31 mouse cellular contexts compared by ENCODE assay signal in the genomic region with DNA sequence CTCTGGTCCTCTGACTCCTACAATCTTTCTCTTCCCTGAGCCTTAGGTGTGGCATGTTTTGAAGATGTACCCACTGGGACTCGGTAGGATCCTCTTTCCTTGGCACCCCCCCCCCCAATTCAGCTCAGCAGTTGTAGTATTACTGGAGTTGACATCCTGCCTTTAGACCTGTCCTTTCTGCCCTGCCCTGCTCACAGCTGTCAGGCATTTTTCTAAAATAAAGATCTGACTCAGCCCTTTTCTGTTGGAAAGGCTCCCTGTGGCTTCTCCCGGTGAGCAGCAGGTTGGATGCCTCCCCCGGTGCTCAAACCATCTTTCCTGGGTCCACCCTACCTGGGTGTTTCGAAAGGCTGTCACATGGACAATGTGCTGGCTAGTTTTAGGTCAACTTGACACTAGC.
DNase-seq lines count a peak whose midpoint lies in the region; ATAC-seq and TF ChIP-seq lines count a peak whose summit lies in the region.
"Had no signal": no experiment of that assay in that cellular context is flagged by ENCODE, and none has a peak within 500 bp of the region (broad histone marks: within the 10 kb centered on the region; RNA-seq: fewer than 3 reads in every experiment).

No protein-coding gene starts in this region.

- H3K27me3 ChIP-seq in heart, embryonic 10.5 days (ENCODE audit: insufficient read depth, poor library complexity, severe bottlenecking), result no peaks in the 10 kb centered on the region
- H3K27me3 ChIP-seq in heart, embryonic 11.5 days (ENCODE audit: control insufficient read depth, insufficient read depth, low read length), result no peaks in the 10 kb centered on the region
- H3K27me3 ChIP-seq in kidney, postnatal 0 days (ENCODE audit: insufficient read depth, low read length), result no peaks in the 10 kb centered on the region
- H3K27me3 ChIP-seq in forebrain, embryonic 11.5 days (ENCODE audit: control insufficient read depth, insufficient read depth, low read length), result no peaks in the 10 kb centered on the region
- H3K27me3 ChIP-seq: embryonic facial prominence, embryonic 15.5 days; hindbrain, embryonic 12.5 days; intestine, embryonic 15.5 days; limb, embryonic 12.5 days; neural tube, embryonic 15.5 days had no signal

- H3K9me3 ChIP-seq in heart, embryonic 10.5 days, result no peaks in the 10 kb centered on the region
- H3K9me3 ChIP-seq in heart, embryonic 11.5 days (replicated peaks; ENCODE audit: control insufficient read depth, low read length), result no peaks in the 10 kb centered on the region; the same call in 1 of the 2 replicates
- no peaks in the 10 kb centered on the region for H3K9me3 ChIP-seq in kidney, postnatal 0 days (replicated peaks; ENCODE audit: low read length)
- no peaks in the 10 kb centered on the region; the same call in 1 of the 2 replicates for H3K9me3 ChIP-seq in forebrain, embryonic 11.5 days (ENCODE audit: control insufficient read depth, low read length)
- H3K9me3 ChIP-seq: embryonic facial prominence, embryonic 10.5 days; embryonic facial prominence, embryonic 15.5 days; hindbrain, embryonic 12.5 days; intestine, embryonic 15.5 days; limb, embryonic 12.5 days; neural tube, embryonic 15.5 days had no signal

- H3K4me2 ChIP-seq in heart, embryonic 11.5 days, result no peak overlapping the region
- no peak overlapping the region for H3K4me2 ChIP-seq in kidney, postnatal 0 days (ENCODE audit: low read length)
- H3K4me2 ChIP-seq in forebrain, embryonic 11.5 days (ENCODE audit: low read depth, low read length, severe bottlenecking), result no peak overlapping the region
- H3K4me2 ChIP-seq: embryonic facial prominence, embryonic 15.5 days; hindbrain, embryonic 12.5 days; intestine, embryonic 15.5 days; limb, embryonic 12.5 days; neural tube, embryonic 15.5 days had no signal

- H3K9ac ChIP-seq in heart, embryonic 11.5 days (ENCODE audit: low read depth, low read length), result no peak overlapping the region
- no peak overlapping the region for H3K9ac ChIP-seq in kidney, postnatal 0 days (ENCODE audit: low read depth, low read length)
- no peak overlapping the region for H3K9ac ChIP-seq in forebrain, embryonic 11.5 days (ENCODE audit: low read length)
- H3K9ac ChIP-seq: embryonic facial prominence, embryonic 15.5 days; hindbrain, embryonic 12.5 days; intestine, embryonic 15.5 days; limb, embryonic 12.5 days; neural tube, embryonic 15.5 days had no signal

- no peak for ATAC-seq in heart, embryonic 11.5 days (replicated peaks; ENCODE audit: insufficient number of reproducible peaks, low FRiP score, low TSS enrichment)
- no peak for ATAC-seq in kidney, postnatal 0 days (replicated peaks; ENCODE audit: low FRiP score, low read depth)
- ATAC-seq in forebrain, embryonic 11.5 days (replicated peaks; ENCODE audit: low FRiP score), result no peak
- ATAC-seq: activated CD4-positive, CD25-positive, alpha-beta regulatory T cell, adult 4 months; forebrain, embryonic 14.5 days had no signal

- H3K27ac ChIP-seq in heart, embryonic 10.5 days, result peak overlapping the region; percentile 86; the same call in 1 of the 2 replicates
- no peak overlapping the region for H3K27ac ChIP-seq in heart, embryonic 11.5 days (ENCODE audit: low read depth, low read length)
- peak overlapping the region; percentile 19; the same call in 1 of the 2 replicates for H3K27ac ChIP-seq in kidney, postnatal 0 days
- peak overlapping the region; percentile 93 for H3K27ac ChIP-seq in embryonic fibroblast, embryonic 13.5 days (ENCODE audit: insufficient read depth, low read length)
- no peak overlapping the region for H3K27ac ChIP-seq in forebrain, embryonic 11.5 days (ENCODE audit: low read depth, low read length)
- H3K27ac ChIP-seq: embryonic facial prominence, embryonic 10.5 days; hindbrain, embryonic 12.5 days; hindbrain, postnatal 0 days; intestine, embryonic 15.5 days; left cerebral cortex, adult 2 months; limb, embryonic 12.5 days; neural tube, embryonic 15.5 days had no signal

- no peak for TF ChIP-seq POLR2A in embryonic fibroblast, embryonic 13.5 days (IDR thresholded peaks at IDR 0.05; ENCODE audit: low read depth, low read length)

- peaks cover 56% of the 10 kb centered on the region for H3K4me1 ChIP-seq in heart, embryonic 10.5 days
- peaks cover 25% of the 10 kb centered on the region for H3K4me1 ChIP-seq in heart, embryonic 11.5 days (ENCODE audit: control insufficient read depth, insufficient read depth, low read length)
- peaks cover 3% of the 10 kb centered on the region; the same call in 1 of the 2 replicates for H3K4me1 ChIP-seq in kidney, postnatal 0 days (replicated peaks; ENCODE audit: insufficient read depth, low read length)
- H3K4me1 ChIP-seq in embryonic fibroblast, embryonic 13.5 days (ENCODE audit: control insufficient read depth, insufficient read depth, low read length), result peaks cover 26% of the 10 kb centered on the region
- H3K4me1 ChIP-seq in forebrain, embryonic 11.5 days (replicated peaks; ENCODE audit: control insufficient read depth, insufficient read depth, low read length), result no peaks in the 10 kb centered on the region
- H3K4me1 ChIP-seq: hindbrain, embryonic 12.5 days had no signal

- DNase-seq in heart, embryonic 10.5 days (ENCODE audit: low spot score), result no peak
- no peak for DNase-seq in kidney, postnatal 0 days (ENCODE audit: low spot score)
- DNase-seq in kidney, postnatal 25 days, result no peak
- DNase-seq in 3T3-L1 (ENCODE audit: low read depth, low spot score), result peak; percentile 50
- no peak for DNase-seq in forebrain, embryonic 11.5 days (ENCODE audit: low spot score)
- DNase-seq in right cerebral cortex, postnatal 14 days, result no peak
- DNase-seq: adrenal gland, adult 2 months; adrenal gland, postnatal 36 days; cerebellum, adult 2 months; cerebellum, postnatal 25 days; gastrocnemius, postnatal 36 days; heart, adult 18-20 months; heart, postnatal 14 days; kidney, adult 8-10 months; kidney, postnatal 14 days; lung, postnatal 36 days; midbrain, embryonic 14.5 days; spleen, adult 18-20 months; thymus, postnatal 4 days had no signal

- no peak for TF ChIP-seq CTCF in kidney, postnatal 0 days (IDR thresholded peaks at IDR 0.05; ENCODE audit: low read depth)
- no peak for TF ChIP-seq CTCF in embryonic fibroblast, embryonic 13.5 days (IDR thresholded peaks at IDR 0.05; ENCODE audit: borderline replicate concordance, insufficient read depth, low read length)

- H3K4me3 ChIP-seq in heart, embryonic 10.5 days, result no peak overlapping the region
- H3K4me3 ChIP-seq in heart, embryonic 11.5 days (ENCODE audit: low read depth, low read length), result no peak overlapping the region
- no peak overlapping the region for H3K4me3 ChIP-seq in kidney, postnatal 0 days (replicated peaks; ENCODE audit: low read depth, low read length)
- H3K4me3 ChIP-seq in embryonic fibroblast, embryonic 13.5 days (ENCODE audit: insufficient read depth, low read length), result no peak overlapping the region
- H3K4me3 ChIP-seq in forebrain, embryonic 11.5 days (ENCODE audit: low read depth, low read length), result no peak overlapping the region
- H3K4me3 ChIP-seq: embryonic facial prominence, embryonic 10.5 days; embryonic facial prominence, embryonic 15.5 days; hindbrain, embryonic 12.5 days; intestine, embryonic 15.5 days; left cerebral cortex, adult 2 months; limb, embryonic 12.5 days; neural tube, embryonic 15.5 days had no signal

- WGBS in heart, embryonic 10.5 days, result 70% methylated on average over 4 of the region's 4 CpGs
- WGBS in heart, embryonic 11.5 days (ENCODE audit: insufficient replicate concordance), result 72% methylated on average over 3 of the region's 4 CpGs
- WGBS in kidney, postnatal 0 days, result 69% methylated on average over 4 of the region's 4 CpGs
- WGBS in forebrain, embryonic 11.5 days, result 74% methylated on average over 4 of the region's 4 CpGs

- no peaks in the 10 kb centered on the region; the same call in 1 of the 2 replicates for H3K36me3 ChIP-seq in heart, embryonic 10.5 days
- H3K36me3 ChIP-seq in heart, embryonic 11.5 days (ENCODE audit: control insufficient read depth, insufficient read depth, low read length), result no peaks in the 10 kb centered on the region
- H3K36me3 ChIP-seq in kidney, postnatal 0 days (ENCODE audit: insufficient read depth, low read length), result no peaks in the 10 kb centered on the region
- no peaks in the 10 kb centered on the region for H3K36me3 ChIP-seq in forebrain, embryonic 11.5 days (ENCODE audit: control insufficient read depth, insufficient read depth, low read length)
- H3K36me3 ChIP-seq: embryonic facial prominence, embryonic 10.5 days; embryonic facial prominence, embryonic 15.5 days; hindbrain, embryonic 12.5 days; intestine, embryonic 15.5 days; limb, embryonic 12.5 days; neural tube, embryonic 15.5 days had no signal

Comparison
In these comparisons a context has a peak if more than half of its experiments do, and no peak if none do; other contexts are left out.
1. H3K27ac ChIP-seq: peak in heart, embryonic 10.5 days (single experiment), kidney, postnatal 0 days (single experiment) and embryonic fibroblast, embryonic 13.5 days (single experiment); none in heart, embryonic 11.5 days (single experiment) and forebrain, embryonic 11.5 days (single experiment).